Mouse (Mus musculus): ENCODE measurements around the gene Lrrc23. TPM values are rescaled to one million over a fixed set of nuclear protein-coding genes. Genes with fewer than 3 reads are reported as not detected.
A peak's percentile ranks its signal among the peaks of the same experiment; 100 is the strongest.

The Lrrc23 gene
- polyA plus RNA-seq, 1 experiment = 0.41 TPM

- Histone ChIP-seq H3K4me3 (ENCODE audit: low read depth, low read length) (peak overlapping the region; percentile 68), H3K27me3 (ENCODE audit: control insufficient read depth, insufficient read depth, low read length) (peaks cover 13% of the 10 kb centered on the region), H3K27ac (ENCODE audit: insufficient read depth, low read depth, low read length) (no peak overlapping the region), H3K36me3 (ENCODE audit: control insufficient read depth, insufficient read depth, low read length) (no peaks in the 10 kb centered on the region), H3K4me1 (ENCODE audit: control insufficient read depth, insufficient read depth, insufficient read length, low read length) (0 out of 2 replicates have a peak, but pooled peaks cover 3% of the 10 kb centered on the region)
- no peak for TF ChIP-seq CTCF (IDR thresholded peaks at IDR 0.05; ENCODE audit: extremely low read depth, insufficient read length, insufficient replicate concordance, low read depth, low read length)
- no peak for TF ChIP-seq POLR2A (IDR thresholded peaks at IDR 0.05; ENCODE audit: low read depth, low read length)
- WGBS = 51% methylated on average over 19 of the region's 19 CpGs
Observed at GRCm38 (mm10) chr6:124767920-124768703, 11.4 kb downstream of the Lrrc23 start.

GRCm38 (mm10) chr6:124767536-124767919, 12.0 kb downstream of the Lrrc23 start:
- TF ChIP-seq CTCF (IDR thresholded peaks at IDR 0.05; ENCODE audit: extremely low read depth, insufficient read length, insufficient replicate concordance, low read depth, low read length) (no peak), POLR2A (IDR thresholded peaks at IDR 0.05; ENCODE audit: low read depth, low read length) (no peak)
- no peaks in the 10 kb centered on the region for H3K36me3 ChIP-seq (ENCODE audit: control insufficient read depth, insufficient read depth, low read length)
- 78% methylated on average over 4 of the region's 4 CpGs for WGBS
- H3K4me3 ChIP-seq (ENCODE audit: low read depth, low read length) = no peak overlapping the region
- no peak overlapping the region for H3K27ac ChIP-seq (ENCODE audit: insufficient read depth, low read depth, low read length)
- H3K4me1 ChIP-seq (ENCODE audit: control insufficient read depth, insufficient read depth, insufficient read length, low read length) = 0 out of 2 replicates have a peak, but pooled peaks cover 3% of the 10 kb centered on the region
- peaks cover 13% of the 10 kb centered on the region for H3K27me3 ChIP-seq (ENCODE audit: control insufficient read depth, insufficient read depth, low read length)

- H3K4me1 ChIP-seq (ENCODE audit: control insufficient read depth, insufficient read depth, insufficient read length, low read length) = 0 out of 2 replicates have a peak, but pooled peaks cover 3% of the 10 kb centered on the region
- TF ChIP-seq POLR2A (IDR thresholded peaks at IDR 0.05; ENCODE audit: low read depth, low read length) (no peak), CTCF (IDR thresholded peaks at IDR 0.05; ENCODE audit: extremely low read depth, insufficient read length, insufficient replicate concordance, low read depth, low read length) (no peak)
- H3K36me3 ChIP-seq (ENCODE audit: control insufficient read depth, insufficient read depth, low read length) = no peaks in the 10 kb centered on the region
- H3K4me3 ChIP-seq (ENCODE audit: low read depth, low read length) = no peak overlapping the region
- no peak overlapping the region for H3K27ac ChIP-seq (ENCODE audit: insufficient read depth, low read depth, low read length)
- WGBS = 89% methylated on average over 7 of the region's 7 CpGs
- H3K27me3 ChIP-seq (ENCODE audit: control insufficient read depth, insufficient read depth, low read length) = peaks cover 13% of the 10 kb centered on the region
Observed at GRCm38 (mm10) chr6:124765951-124766350, 13.6 kb downstream of the Lrrc23 start.

- 5% methylated on average over 5 of the region's 5 CpGs for WGBS
- peaks cover 7% of the 10 kb centered on the region for H3K4me1 ChIP-seq (ENCODE audit: control insufficient read depth, insufficient read depth, insufficient read length, low read length)
- no peak overlapping the region for H3K4me3 ChIP-seq (ENCODE audit: low read depth, low read length)
- H3K27me3 ChIP-seq (ENCODE audit: control insufficient read depth, insufficient read depth, low read length) = no peaks in the 10 kb centered on the region
- no peak overlapping the region for H3K27ac ChIP-seq (ENCODE audit: insufficient read depth, low read depth, low read length)
- no peak for TF ChIP-seq POLR2A (IDR thresholded peaks at IDR 0.05; ENCODE audit: low read depth, low read length)
- peak; percentile 90 for TF ChIP-seq CTCF (IDR thresholded peaks at IDR 0.05; ENCODE audit: extremely low read depth, insufficient read length, insufficient replicate concordance, low read depth, low read length)
- no peaks in the 10 kb centered on the region for H3K36me3 ChIP-seq (ENCODE audit: control insufficient read depth, insufficient read depth, low read length)
Observed at GRCm38 (mm10) chr6:124759259-124759658, 20.3 kb downstream of the Lrrc23 start.

- Histone ChIP-seq H3K27me3 (ENCODE audit: control insufficient read depth, insufficient read depth, low read length) (no peaks in the 10 kb centered on the region), H3K4me1 (ENCODE audit: control insufficient read depth, insufficient read depth, insufficient read length, low read length) (peaks cover 8% of the 10 kb centered on the region), H3K4me3 (ENCODE audit: low read depth, low read length) (no peak overlapping the region), H3K27ac (ENCODE audit: insufficient read depth, low read depth, low read length) (peak overlapping the region; percentile 2; the same call in 1 of the 2 replicates), H3K36me3 (ENCODE audit: control insufficient read depth, insufficient read depth, low read length) (no peaks in the 10 kb centered on the region)
- WGBS = 39% methylated on average over 2 of the region's 2 CpGs
- TF ChIP-seq CTCF (IDR thresholded peaks at IDR 0.05; ENCODE audit: extremely low read depth, insufficient read length, insufficient replicate concordance, low read depth, low read length) = no peak
Observed at GRCm38 (mm10) chr6:124758849-124759232, 20.7 kb downstream of the Lrrc23 start.

- Histone ChIP-seq H3K27me3 (ENCODE audit: control insufficient read depth, insufficient read depth, low read length) (no peaks in the 10 kb centered on the region), H3K4me1 (ENCODE audit: control insufficient read depth, insufficient read depth, insufficient read length, low read length) (peaks cover 8% of the 10 kb centered on the region), H3K27ac (ENCODE audit: insufficient read depth, low read depth, low read length) (peak overlapping the region; percentile 46), H3K4me3 (ENCODE audit: low read depth, low read length) (peak overlapping the region; percentile 37), H3K36me3 (ENCODE audit: control insufficient read depth, insufficient read depth, low read length) (no peaks in the 10 kb centered on the region)
- WGBS = 69% methylated on average over 5 of the region's 5 CpGs
- TF ChIP-seq POLR2A (IDR thresholded peaks at IDR 0.05; ENCODE audit: low read depth, low read length) (no peak), CTCF (IDR thresholded peaks at IDR 0.05; ENCODE audit: extremely low read depth, insufficient read length, insufficient replicate concordance, low read depth, low read length) (no peak)
Observed at GRCm38 (mm10) chr6:124757909-124758848, 21.3 kb downstream of the Lrrc23 start.
